Mouse (Mus musculus) cerebellum, adult 11 months (tissue): Measurements from ENCODE around the gene Lpp.
A peak's percentile ranks its signal among the peaks of the same experiment; 100 is the strongest.

Source experiments
- DNase-seq: peaks from one replicate; pipeline ENCODE4 v3.0.0; 2022

Gene Lpp

DNA sequence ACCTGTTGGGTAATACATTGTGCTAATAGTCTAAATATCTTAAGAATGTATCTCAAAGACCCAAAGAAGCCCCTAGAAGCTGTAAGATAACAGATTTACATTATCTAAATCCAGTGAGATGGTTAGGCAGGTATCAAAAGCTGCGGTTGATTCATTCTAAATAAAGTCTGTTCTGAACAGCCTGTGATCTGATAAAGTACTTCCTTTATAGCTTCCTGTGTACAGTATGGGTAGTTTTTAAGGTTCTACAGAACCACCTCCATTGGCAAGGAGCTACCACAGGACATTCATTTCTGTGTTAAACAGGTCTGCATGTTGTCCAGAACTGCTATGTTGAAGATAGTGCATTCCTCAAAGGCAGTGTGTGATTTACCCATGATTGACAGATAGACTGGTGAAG, 554.2 kb downstream of the Lpp start:
- no peak for DNase-seq

DNA sequence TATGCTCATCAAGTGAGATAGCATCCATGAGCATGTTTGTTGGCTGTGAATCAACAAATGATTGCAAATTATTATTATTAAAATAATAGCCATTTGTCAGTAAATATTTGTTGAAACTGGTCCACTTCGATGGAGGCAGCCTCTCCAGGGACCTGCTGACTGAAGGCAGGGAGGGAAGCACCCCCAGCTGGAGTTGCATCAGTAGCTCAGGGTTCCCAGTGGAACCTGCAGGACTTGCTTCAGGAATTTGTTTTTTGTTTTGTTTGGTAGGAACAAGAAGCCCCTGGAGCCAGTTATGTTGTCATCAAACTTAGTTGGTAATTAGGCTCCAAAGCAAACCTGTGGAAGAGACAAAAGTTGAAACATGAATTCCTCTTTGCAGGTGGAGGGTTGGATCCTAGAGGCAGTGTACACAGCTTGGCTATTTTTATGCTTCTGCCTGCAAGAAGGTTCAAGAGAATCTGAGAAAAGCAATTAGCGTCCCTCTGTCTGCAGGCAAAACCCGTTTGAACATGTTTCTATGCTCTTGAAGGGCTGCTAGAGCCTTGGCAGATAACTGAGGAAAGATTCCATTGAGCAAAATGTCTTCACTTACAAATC, 554.9 kb downstream of the Lpp start:
- DNase-seq: no peak

DNA sequence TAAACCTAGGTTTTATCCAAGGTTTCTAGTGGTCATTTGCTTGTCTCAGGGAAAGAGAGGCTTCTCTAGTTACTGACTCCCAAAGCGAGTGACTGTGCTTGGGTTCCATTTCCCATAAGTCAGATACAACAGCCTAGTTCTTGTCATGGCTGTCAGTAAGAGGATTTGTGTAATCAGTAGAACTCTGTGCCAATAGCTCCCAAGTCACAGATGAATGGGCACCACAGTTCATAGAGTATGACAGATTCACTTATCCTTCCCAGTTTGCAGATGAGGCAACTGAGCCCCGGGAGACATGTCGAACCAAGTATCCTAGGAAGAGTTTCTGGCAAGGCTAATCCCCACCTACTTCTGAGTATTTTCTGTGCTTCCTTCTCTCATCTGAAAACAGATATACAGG, 556.0 kb downstream of the Lpp start:
- no peak for DNase-seq

DNA sequence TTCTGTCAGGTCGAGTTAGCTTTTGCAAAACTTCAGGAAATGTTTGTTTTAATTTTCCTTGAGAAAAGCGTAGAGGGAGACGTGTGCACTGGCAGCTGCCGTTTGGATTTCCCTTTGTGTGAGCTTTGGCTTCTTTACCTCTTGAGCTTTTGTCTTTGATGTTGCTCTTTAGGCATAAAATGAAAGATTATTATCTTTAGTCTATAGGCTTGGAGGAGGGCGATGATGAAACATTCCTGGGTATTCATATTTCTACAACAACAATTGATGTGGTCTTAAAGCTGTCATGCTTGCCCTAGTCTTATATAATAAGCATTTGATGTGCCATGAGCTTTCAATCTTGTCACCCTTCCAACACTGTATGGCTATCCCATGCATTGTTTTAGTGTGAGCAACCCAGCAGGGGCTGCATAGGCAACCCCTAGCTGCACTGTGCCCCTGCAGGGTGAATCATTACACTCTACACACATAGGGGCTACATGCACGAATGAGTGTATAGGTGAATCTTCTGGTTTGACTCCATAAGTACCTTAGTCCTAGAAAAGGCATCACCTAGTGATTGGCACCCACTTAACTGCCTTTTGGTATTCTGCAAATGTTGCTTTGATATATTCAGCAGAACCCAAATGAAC, 556.9 kb downstream of the Lpp start:
- no peak for DNase-seq

DNA sequence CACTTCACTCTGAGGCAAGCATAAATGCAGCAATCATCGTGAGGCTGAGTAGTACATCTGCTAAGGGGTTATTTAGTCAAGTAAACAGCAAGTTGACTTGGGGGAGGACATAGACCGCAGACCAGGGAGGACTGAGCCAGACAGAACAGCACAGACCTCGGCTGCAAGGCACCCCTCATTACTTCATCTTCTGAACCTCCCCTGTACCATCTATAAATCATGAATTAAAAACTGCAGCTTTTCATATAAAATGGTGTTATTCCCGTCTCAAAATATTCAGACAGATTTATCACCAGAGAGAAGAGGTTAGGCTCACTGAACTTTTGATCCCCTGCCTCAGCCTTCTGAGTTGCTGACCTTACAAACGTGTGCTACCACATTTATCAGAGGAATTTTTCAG, 558.6 kb downstream of the Lpp start:
- DNase-seq: no peak

DNA sequence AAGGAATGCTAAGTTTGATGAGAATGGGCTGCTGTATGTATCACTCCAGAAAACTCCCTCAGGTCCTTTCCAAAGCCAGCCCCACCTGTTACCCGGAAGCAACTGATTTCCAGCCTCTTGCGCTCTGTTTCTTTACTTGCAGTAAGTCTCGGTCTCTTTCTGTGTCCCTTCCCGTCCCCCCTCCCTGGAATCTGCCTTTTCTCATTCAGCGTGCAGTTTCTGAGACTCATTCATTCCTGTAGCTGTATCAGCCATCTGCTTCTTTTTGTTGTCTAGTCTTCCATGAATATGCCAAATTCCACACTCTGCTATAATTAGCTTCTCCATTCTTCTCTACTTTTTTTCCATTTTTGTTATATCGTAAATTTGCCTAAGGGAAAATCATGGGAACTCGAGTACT, 561.7 kb downstream of the Lpp start:
- no peak for DNase-seq

DNA sequence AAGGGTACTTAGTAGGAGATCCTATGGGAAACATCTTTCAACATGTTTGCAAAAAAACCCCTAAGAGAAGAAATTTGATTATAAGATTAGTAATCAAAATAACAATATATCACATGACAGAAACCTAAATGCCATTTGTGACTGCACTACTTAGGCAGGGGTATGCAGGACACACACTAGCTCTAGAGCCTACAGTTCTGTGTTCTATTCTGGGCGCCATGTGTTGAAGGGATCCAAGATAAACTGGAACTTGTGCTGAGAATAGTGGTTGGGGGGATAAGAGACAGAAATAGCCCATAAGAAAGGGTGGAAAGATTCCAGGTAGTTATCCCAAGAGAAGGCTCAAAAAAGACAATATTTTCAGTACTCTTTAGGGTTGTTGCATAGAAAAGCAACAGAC, 565.4 kb downstream of the Lpp start:
- no peak for DNase-seq

DNA sequence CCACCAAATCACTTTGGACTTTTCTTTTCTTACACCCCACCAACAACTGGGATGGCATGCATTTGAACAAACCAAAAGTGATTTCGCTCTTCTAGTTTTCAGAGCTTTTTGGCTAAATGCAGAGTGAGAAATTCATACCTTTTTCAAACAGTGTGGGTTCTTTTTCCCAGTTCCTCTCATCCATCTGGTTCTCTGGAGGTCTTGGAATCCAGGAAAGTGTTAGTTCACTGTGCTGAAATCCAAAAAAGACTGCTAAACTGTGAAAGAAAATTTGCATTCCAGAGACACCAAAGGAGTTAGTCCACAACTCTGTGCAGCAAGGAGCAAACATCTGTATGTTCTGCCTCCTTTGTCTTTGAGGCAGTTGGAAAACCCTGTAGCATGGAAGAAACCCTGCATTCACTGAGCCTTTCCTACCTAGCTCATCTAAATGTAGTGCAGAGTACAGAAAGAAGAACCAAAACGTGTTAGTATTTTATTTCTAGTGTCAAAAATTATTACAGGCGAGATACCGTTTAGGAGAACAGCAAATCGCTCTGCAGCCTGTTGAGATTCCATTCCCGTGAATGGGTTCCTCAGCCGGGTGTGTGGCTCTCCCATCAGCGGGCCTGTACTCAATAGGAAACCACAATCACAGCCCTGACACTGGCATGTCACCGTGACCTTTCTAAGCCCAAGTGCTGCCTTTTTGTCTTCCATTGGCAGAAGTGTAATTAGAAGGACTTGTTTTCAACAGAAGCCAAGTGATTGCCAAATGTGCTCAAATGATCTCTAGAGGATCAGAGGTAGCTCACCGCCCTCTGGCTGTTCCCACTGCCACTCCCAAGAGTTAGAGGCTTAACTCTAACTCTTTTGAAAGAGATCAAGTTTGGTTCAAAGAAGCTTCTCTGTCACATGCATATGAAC, 567.8 kb downstream of the Lpp start:
- no peak for DNase-seq

DNA sequence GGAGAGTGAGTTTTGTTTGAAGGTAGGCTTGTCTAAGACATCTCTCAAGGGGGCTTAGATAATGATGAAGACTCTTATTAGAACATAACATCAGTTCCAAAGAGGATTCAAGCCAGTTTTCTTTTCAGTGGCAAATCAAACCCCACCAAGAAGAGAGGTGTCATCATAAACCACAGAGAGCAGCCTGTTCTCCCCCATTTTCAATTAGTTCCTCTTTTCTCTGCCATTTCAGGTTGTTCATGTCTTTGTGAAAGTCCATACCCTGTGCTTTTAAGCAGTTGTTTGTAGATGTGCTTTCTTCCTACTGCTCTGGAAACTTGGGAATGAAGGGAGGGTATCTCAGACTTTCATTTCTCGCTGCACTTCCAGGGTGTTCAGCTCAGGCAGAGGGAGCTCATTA, 571.0 kb downstream of the Lpp start:
- DNase-seq: no peak

DNA sequence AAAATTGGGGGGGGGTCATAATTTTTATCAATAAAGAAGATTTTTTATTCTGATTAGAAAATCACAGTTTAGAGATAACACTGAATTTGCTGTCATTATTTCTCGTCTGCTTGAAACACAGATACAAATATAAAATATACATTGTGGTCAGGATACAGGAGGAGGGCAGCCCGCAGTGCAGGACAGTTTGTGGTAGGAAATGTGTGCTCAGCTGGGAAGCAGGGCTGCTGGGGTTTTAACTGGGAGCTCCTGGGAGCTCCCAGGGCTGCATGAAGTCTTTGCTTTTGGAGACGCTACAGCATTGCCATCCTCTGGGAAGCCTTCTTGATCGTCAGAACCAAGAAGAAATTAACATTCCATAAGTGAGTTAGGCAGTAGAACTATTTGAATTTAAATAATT, 571.8 kb downstream of the Lpp start:
- DNase-seq: no peak

DNA sequence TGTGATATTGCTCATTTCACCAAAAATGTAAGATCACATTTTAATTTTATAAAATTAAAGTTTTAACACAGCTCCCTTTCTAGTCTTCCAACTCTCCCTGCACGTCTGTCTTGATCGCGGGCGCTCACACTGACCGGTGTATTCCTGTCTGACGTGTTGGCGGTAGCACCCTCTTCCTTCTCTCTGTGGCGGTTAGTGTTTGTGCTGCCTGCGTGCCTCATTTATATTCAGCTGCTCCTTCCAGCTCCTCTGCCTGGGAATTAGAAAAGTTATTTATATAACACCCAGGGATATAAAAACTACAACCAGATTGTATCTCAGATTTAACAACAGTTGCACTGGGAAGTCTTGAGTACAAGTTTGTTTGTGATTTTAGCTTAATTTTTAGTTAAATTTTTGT, 573.2 kb downstream of the Lpp start:
- DNase-seq: no peak

DNA sequence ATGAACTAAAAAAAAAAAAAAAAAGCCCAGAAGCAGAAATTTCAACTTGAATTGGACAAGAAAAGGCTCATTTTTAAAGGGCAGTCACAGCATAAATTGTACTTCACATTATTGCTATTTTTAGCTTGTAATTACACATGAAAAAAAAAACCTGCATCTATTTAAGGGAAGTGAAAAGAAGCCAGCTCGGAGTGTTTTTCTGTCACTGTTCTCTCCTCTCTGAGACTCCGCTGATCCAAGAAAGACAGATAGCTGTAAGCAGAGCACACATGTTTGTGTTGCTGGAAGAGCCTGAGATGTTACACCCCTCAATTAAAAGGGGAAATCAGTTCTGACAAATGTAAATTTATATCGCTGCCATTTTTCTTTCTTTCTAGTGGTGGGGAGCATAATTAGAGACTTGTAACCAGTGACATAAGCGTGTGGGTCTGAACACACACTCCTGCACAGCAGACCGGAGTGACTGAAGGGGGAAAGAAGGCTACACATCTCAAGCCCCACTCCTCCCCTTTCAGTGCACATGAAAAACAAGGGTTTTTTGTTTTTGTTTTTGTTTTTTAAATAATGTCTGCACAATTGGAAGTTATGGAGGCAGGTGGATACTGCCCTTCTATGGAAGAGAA, 579.8 kb downstream of the Lpp start:
- DNase-seq: no peak

DNA sequence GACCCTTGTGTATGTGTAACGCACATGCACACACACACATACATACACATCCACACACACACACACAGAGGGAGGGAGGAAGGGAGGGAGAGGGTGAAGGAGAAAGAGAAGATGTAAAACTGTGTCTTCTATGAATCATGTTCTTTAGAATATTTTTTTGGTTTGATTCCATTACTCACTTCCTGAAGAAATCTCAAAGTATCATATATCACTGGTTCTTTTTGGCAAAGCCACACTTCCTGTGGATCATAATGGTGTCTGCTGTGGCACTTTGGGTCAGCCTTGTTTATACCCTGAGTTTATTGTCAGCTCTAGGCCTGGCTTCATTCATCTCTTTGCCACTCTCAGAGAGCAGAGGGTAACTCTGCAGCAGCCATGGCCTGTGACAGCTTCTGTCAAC, 584.5 kb downstream of the Lpp start:
- no peak for DNase-seq

DNA sequence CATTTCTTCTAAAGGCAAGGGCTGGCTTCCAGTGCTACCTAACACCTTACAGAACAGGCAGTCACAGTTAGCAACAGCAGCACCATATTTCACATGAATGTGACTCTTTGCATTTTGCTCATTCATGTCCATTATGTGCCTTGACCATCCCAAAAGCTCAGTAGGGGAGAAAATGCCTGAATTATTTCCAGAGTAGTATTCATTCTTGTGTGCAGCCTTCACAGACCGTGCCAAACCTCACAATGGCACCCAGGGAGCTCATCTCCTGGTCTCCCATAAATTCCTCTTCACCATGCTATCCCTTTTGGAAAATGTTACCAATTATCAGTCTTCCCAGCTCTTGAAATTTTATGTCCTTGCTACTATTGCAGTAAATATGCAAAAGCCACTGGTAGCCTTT, 584.9 kb downstream of the Lpp start:
- DNase-seq: no peak

DNA sequence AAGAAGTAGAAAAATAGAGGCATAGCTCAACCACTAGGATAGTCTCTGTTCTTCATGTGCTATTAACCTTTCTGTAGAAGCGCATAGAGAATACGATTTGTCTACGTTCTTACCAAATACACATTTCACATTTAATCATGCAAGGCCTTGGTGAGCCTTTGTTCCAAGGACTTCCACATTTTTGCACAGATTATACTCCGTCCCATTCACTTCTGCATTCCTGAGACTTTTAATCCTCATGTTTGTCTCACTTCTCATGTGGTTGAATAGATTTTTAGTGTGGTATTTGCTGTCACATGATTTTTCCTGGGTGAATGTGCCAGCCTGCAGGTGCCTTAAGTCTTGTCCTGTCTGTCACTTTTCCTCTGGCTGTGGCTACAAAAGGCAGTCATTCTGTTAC, 586.1 kb downstream of the Lpp start:
- DNase-seq: no peak

DNA sequence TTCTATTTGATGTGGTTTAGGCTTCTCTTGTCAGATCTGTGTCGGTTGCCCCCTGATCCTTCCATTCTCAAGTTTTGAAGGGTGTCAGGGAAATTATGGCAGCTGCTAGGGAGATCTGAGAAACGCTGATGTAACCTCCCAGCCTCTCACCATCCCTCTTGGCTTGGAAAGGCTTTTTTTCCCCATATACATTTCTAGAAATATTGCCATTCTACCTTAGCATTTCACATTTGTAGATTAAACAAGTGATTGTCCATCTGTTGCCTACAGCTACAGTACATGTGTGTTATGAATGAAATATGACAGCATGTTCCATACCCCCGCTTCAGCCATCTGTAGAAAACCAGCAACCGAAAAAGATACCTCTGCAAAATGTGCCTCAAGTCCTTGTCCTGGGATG, 589.5 kb downstream of the Lpp start:
- no peak for DNase-seq

DNA sequence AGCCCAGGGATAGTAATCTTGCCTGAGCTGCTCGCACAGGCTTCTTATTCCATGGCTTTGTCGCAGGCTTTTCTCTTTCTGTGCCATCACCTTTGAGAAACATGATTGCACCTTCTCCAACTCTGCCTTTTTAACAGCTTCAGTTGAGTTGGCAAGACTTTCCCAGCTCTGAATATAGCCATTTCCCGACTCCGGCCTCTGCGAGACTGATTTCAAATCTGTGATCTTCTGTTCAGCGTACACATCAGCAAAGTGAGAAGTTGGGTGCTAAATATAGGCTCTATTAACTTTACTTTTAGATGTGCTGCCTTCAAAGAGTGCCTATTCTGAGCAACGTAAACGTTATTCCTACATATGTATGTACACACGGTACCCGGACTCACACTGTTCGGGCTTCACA, 597.0 kb downstream of the Lpp start:
- no peak for DNase-seq

DNA sequence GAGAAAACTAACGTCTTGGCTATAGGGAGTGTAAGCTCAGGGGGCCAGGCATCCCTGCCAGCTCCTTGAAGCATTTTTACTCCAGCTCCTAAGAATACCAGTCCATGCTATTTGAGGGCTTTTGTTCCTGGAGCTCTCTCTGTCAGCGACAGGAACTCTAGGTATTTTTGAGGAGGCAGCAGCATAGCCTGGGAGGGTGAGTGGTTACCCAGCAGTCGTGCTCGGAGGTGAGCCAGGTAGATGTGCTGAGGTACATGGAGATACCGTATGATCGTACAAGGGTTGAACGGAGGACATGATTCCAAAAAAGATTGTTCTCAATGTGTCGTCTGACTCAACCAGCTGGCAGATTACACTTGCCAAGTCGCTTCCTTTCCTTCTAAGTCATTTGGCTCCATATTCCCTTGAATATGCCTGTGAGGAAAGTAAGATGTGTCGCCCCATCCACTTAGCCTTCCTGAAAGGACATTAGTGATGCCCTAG, 597.8 kb downstream of the Lpp start:
- DNase-seq: peak; percentile 36

DNA sequence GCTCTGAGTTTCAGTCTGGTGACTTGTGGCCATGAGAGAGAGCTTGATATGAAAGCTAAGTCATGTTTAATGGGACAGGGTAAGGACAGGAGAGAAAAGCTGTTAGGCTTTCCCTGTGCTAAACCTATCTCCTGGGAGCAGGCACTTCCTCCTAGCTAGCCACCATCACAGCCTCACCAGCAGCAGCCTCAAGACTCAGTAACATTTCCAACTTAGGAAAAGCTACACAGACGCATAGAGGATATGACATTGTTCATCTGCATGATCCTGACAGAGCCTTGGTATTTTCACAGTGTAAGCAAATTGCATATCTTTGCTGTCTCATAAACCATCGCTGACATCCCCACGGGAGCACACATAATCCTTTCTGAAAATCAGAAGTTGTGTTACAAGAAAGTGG, 598.7 kb downstream of the Lpp start:
- no peak for DNase-seq

DNA sequence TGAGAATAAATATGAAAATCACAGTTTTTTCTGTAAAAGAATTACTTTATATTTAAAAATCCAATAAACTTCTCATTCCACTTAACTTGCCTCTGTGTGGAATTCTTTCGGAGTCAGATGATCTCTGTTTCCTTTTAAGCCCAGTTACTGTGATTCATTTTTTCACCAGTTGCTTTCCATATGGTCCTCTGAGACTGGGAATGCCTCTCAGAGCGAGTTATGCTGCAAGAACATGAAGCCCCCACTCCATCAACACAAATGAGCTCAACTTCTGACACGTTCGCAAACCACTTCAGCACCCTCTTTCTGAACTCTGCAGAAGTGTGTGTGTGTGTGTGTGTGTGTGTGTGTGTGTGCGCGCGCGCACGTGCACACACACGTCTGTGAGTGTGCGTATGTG, 599.2 kb downstream of the Lpp start:
- DNase-seq: no peak

DNA sequence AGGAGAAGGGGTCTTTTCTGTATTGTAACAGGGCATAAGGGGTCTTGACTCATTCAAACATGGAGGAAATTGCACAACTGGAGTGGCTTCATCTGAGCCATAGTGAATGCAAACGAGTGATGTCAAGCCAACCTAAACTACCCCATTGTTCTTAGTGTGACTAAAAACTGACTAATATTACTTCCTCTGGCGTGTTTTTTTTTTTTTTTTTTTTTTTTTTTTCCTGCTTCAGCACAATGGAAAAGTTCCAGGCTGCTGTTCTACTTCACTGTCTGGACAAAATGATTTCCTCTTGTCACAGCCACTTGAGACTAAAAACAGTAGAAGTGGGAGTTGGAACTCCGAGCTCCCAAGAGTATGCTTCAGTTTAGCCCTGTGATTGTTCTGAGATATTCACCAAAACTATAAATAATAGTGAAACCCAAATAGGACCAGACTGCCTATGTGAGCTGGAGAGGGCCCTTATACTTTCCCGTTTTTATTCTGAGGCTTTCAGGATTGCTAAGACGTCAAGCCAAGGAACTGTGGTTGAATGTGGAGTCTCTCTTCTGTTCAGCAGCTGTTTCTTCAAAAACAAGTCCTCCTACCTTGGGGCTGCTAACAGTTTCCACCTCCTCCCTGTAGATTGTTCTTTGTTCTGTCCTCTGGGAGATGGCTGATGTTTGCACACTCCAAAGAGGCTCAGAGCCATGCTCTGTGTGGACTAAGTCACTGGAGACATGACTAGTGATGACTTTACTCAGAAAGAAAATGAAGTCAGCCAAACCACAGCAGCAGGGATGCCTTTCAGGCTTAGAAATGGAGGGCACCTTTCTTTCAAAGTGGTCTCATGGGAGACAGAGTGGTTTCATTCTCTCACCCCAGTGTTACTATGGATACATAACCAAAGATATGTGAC, 617.9 kb downstream of the Lpp start:
- DNase-seq: no peak

DNA sequence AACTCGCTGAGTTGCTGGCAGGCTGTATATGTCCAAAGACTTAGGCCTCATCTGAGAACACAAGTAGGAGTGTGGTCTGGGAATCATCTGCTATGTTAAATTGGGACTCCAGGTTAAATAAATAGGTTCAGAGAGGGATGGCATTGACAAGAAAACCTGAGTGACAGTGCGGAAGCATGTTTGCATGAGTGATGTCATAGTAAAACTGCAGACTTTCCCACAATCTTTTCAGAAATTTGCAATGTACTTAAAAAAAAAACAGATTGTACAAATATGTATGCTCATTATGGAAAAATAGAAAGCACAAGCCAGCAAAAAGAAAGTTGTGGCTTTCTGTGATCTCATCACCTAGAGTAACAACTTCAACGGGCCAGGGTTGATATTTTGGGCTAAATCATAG, 619.6 kb downstream of the Lpp start:
- DNase-seq: no peak
